Mouse (Mus musculus): ENCODE data around the gene Nsun2.

- TF ChIP-seq EP300 (IDR thresholded peaks at IDR 0.05; ENCODE audit: low read depth) (no peak), CTCF (IDR thresholded peaks at IDR 0.05; ENCODE audit: low read depth) (no peak)
Measured at GRCm38 (mm10) chr13:69538327-69538726, 4.8 kb downstream of the Nsun2 start.
